Mouse (Mus musculus) macrophage (primary cell): ENCODE measurements around the gene Pklr. TPM values are rescaled to one million over a fixed set of nuclear protein-coding genes. Genes with fewer than 3 reads are reported as not detected.
A peak's percentile ranks its signal among the peaks of the same experiment; 100 is the strongest.
"Not testable (repeated sequence)": the region's sequence is repeated elsewhere in the genome, so short reads cannot be mapped to it uniquely, and the experiment has no call there.

ENCODE experiments used
- H3K27ac ChIP-seq: fragments of 350-480 bp; formaldehyde crosslinking; 2 replicates; pipeline ENCODE4 v1.9.0; 2021
- H3K36me3 ChIP-seq: fragments of 350-480 bp; formaldehyde crosslinking; 2 replicates; pipeline ENCODE4 v1.9.0; 2021; ENCODE audit errors: inconsistent target
- H3K4me3 ChIP-seq: fragments of 350-480 bp; formaldehyde crosslinking; 2 replicates; pipeline ENCODE4 v1.9.0; 2021; ENCODE audit errors: inconsistent target
- H3K79me2 ChIP-seq: fragments of 350-480 bp; formaldehyde crosslinking; 2 replicates; pipeline ENCODE4 v1.9.0; 2021; ENCODE audit errors: inconsistent target
- WGBS: methylation state at CpG from one replicate; pipeline ENCODE4 v1.1.7; 2026; ENCODE audit warnings: inconsistent platforms; ENCODE audit not compliant: missing documents; 5-methylcytosine and 5-hydroxymethylcytosine counted together
- polyA plus RNA-seq: library from polyadenylated mRNA; stranded (reverse); fragments of 250-400 nt; gene quantifications from 3 replicates; pipeline ENCODE4 v1.2.4, GENCODE M21; 2018; ENCODE audit warnings: inconsistent platforms

The Pklr gene
- polyA plus RNA-seq, 1 experiment from 2014 or later: not detected

DNA sequence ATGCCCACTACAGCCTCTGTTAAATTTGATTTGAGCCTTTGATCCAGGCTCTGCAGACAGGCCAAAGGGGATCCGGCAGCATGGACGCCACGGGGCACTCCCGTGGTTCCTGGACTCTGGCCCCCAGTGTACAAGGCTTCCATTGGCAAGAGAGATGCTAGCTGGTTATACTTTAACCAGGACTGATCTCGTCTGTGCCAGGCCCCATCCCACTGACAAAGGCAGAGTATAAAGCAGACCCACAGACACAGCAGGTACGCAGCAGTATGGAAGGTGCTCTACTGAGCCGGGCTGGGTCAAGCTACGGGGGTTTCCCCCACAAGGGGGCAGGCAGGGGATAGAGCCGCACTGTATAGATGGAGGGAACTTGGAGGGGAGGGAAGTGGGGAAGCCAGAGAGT, 423 bp downstream of the Pklr start:
- Histone ChIP-seq H3K79me2 (no peaks in the 10 kb centered on the region), H3K4me3 (no peak overlapping the region), H3K27ac (no peak overlapping the region), H3K36me3 (no peaks in the 10 kb centered on the region)
- WGBS: 43% methylated on average over 9 of the region's 9 CpGs

GRCm38 (mm10) chr3:89144821-89145220, 8.9 kb downstream of the Pklr start:
- H3K79me2 ChIP-seq: no peaks in the 10 kb centered on the region
- no peaks in the 10 kb centered on the region for H3K36me3 ChIP-seq
- no peak overlapping the region for H3K27ac ChIP-seq
- H3K4me3 ChIP-seq: no peak overlapping the region
- WGBS: 72% methylated on average over 10 of the region's 10 CpGs

DNA sequence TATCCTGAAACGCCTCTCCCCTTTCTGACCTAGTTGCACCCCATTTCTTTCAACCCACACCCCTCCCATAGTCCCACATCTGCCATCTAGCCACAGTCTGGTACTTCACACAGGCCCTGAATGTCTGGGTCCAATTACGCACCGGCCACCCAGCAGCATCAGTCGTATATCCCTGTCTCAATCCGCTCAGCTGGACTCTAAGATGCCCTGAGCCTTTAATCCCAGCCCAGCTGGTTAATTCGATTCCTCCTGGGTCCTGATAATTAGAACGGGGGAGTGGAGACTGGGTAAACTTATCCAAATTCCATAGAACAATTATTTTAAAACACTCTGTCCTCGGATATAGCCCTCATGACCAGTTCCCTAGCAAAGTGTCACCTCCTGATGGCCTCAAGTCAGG, 9.6 kb downstream of the Pklr start:
- no peaks in the 10 kb centered on the region for H3K79me2 ChIP-seq
- WGBS: 73% methylated on average over 8 of the region's 8 CpGs
- no peak overlapping the region for H3K27ac ChIP-seq
- no peaks in the 10 kb centered on the region for H3K36me3 ChIP-seq
- no peak overlapping the region for H3K4me3 ChIP-seq

GRCm38 (mm10) chr3:89147101-89147978, 11.4 kb downstream of the Pklr start:
- 33% methylated on average over 26 of the region's 26 CpGs for WGBS
- H3K79me2 ChIP-seq: no peaks in the 10 kb centered on the region
- H3K27ac ChIP-seq: no peak overlapping the region
- no peaks in the 10 kb centered on the region for H3K36me3 ChIP-seq
- no peak overlapping the region for H3K4me3 ChIP-seq

DNA sequence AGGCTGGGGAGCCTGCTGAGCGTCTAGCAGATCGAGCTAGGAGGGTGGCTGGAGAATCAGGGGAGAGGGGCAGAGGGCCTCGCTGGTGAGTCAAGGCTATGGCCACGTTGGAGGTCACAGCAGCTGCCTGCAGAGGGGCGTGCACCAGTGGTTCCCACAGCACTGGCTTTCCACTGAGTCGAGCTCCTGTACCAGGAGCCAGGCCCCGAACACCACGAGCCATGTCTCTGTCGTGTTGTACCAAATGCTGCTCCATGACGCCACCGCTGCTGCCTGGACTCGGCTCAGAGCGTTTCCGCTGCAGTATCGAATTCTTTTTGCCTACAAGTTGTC, 12.0 kb downstream of the Pklr start:
- Histone ChIP-seq H3K36me3 (no peaks in the 10 kb centered on the region), H3K27ac (no peak overlapping the region), H3K79me2 (no peaks in the 10 kb centered on the region), H3K4me3 (no peak overlapping the region)
- WGBS: 25% methylated on average over 15 of the region's 15 CpGs

DNA sequence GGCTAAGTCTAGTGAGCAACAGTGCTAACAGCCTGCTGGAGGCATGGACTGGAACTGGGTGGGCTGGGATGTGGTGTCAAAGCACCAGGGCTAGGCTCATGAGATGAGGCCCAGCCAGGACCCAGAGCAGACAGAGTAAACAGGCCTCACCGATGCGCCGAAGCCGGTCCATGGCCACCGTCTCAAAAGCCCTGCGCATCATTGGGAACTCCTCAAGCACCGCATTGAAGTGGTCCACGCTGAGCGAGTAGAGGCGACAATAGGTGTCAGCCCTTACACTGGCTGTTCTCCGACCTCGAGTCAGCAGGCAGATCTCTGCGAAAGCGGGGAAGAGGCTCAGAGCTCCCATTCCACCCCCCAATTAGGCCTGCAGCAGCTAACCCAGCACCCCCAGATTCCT, 12.6 kb downstream of the Pklr start:
- H3K4me3 ChIP-seq: no peak overlapping the region
- H3K36me3 ChIP-seq: no peaks in the 10 kb centered on the region
- H3K79me2 ChIP-seq: no peaks in the 10 kb centered on the region
- WGBS: 83% methylated on average over 14 of the region's 14 CpGs
- H3K27ac ChIP-seq: no peak overlapping the region

GRCm38 (mm10) chr3:89152084-89152835, 16.3 kb downstream of the Pklr start:
- no peak overlapping the region for H3K4me3 ChIP-seq
- 76% methylated on average over 17 of the region's 17 CpGs for WGBS
- no peak overlapping the region for H3K27ac ChIP-seq
- H3K79me2 ChIP-seq: no peaks in the 10 kb centered on the region
- no peaks in the 10 kb centered on the region for H3K36me3 ChIP-seq

- no peak overlapping the region for H3K4me3 ChIP-seq
- 50% methylated on average over 8 of the region's 8 CpGs for WGBS
- H3K27ac ChIP-seq: no peak overlapping the region
- H3K79me2 ChIP-seq: no peaks in the 10 kb centered on the region
- H3K36me3 ChIP-seq: no peaks in the 10 kb centered on the region
Observed at GRCm38 (mm10) chr3:89156951-89157350, 21.0 kb downstream of the Pklr start.

DNA sequence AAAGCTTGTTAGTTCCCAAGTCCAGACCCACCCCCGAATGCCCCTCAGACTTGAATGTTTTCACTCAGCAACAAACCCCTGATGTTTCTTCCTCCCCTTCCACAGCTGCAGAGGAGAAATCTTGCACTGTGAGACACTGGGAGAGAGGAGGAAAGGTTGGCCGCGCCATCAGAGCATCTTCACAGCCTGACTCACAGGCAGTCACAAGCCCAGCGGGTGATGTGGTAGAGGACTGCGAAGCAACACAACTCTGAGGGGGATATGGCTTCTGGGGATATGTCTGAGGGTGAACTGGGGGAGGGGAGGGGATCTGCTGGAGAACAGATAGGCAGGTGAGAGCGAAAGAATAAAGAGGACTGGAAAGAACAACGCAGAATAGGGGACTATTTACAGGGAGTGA, 22.7 kb downstream of the Pklr start:
- no peak overlapping the region for H3K27ac ChIP-seq
- H3K4me3 ChIP-seq: no peak overlapping the region
- WGBS: 33% methylated on average over 7 of the region's 7 CpGs
- H3K79me2 ChIP-seq: no peaks in the 10 kb centered on the region
- H3K36me3 ChIP-seq: no peaks in the 10 kb centered on the region

DNA sequence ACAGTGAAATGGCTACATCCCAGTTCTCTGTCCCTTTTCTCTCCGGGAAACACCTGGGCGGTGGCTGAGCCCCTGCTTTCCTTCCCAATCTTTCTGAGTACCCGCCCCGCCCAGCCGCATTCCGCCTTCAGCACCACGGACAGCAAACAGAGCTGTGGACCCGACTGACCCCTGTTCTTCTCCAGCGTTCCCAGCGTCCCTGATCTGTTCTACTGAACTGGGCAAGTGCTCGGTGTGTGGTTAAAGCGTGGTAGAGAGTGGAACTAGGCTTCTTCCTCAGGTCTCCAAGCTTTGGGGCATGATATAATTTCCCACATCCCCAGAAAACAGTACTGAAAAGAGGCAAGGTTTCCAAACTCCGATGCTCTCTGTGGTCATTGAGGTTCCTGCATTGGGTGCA, 23.3 kb downstream of the Pklr start:
- 6% methylated on average over 13 of the region's 13 CpGs for WGBS
- no peaks in the 10 kb centered on the region for H3K36me3 ChIP-seq
- no peak overlapping the region for H3K4me3 ChIP-seq
- H3K27ac ChIP-seq: no peak overlapping the region
- no peaks in the 10 kb centered on the region for H3K79me2 ChIP-seq

- no peak within 1 kb of the TSS for H3K4me3 ChIP-seq
- no peaks in the 10 kb centered on the region for H3K79me2 ChIP-seq
- under 1% methylated on average over 49 of the region's 66 CpGs for WGBS
- H3K27ac ChIP-seq: no peak within 1 kb of the TSS
- H3K36me3 ChIP-seq: no peaks in the 10 kb centered on the region
Observed at GRCm38 (mm10) chr3:89159616-89160344, 23.8 kb downstream of the Pklr start, which contains the start of gene Hcn3. Hcn3 (minus strand) TSS chr3:89160196.

- H3K27ac ChIP-seq, H3K4me3 ChIP-seq, H3K36me3 ChIP-seq: not testable (repeated sequence)
- H3K79me2 ChIP-seq: peaks cover 12% of the 10 kb centered on the region
Observed at GRCm38 (mm10) chr3:89161207-89161606, 25.3 kb downstream of the Pklr start.

DNA sequence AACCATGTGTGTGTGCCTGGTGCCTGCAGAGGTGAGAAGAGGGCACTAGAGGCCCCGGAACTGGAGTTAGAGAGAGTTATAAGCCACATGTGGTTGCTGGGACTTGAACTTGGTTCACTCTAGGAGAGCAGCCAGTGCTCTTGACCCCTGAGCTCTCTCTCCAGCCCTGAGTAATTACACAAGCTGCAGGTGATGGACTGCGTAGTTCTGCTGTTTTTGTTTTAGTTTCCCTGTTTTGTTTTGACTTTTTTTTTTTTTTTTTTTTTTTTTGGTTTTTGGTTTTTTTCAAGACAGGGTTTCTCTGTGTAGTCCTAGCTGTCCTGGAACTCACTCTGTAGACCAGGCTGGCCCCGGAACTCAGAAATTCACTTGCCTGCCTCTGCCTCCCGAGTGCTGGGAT, 25.8 kb downstream of the Pklr start:
- Histone ChIP-seq H3K4me3 (no peak overlapping the region), H3K79me2 (peaks cover 18% of the 10 kb centered on the region), H3K36me3 (no peaks in the 10 kb centered on the region), H3K27ac (no peak overlapping the region)
- 100% methylated on average over 4 of the region's 4 CpGs for WGBS

DNA sequence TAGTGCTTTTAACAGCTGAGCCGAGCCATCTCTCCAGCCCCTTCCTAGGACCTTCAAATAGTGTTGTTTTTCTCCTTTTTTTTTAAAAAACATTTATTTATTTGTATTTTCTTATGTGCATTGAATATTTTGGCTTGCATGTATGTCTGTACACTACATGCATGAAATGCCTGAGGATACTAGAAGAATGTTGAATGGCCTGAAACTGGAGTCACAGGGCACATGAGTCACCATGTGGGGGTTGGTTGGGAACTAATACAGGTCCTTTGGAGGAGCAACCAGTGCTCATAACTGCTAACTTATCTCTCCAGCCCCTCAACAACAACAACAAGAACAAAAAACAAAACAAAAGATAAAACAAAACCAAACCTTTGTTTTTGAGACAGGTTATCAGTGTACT, 27.2 kb downstream of the Pklr start:
- no peak overlapping the region for H3K4me3 ChIP-seq
- H3K36me3 ChIP-seq: peaks cover 12% of the 10 kb centered on the region; the same call in 1 of the 2 replicates
- 86% methylated on average over 1 of the region's 1 CpGs for WGBS
- peaks cover 30% of the 10 kb centered on the region for H3K79me2 ChIP-seq
- H3K27ac ChIP-seq: peak overlapping the region; percentile 71
